Mouse (Mus musculus): Measurements from ENCODE around the gene Btg2. TPM values are rescaled to one million over a fixed set of nuclear protein-coding genes. Genes with fewer than 3 reads are reported as not detected.

The Btg2 gene
- polyA plus RNA-seq, 1 experiment from 2014 or later, result 55.5 TPM

GRCm38 (mm10) chr1:134062411-134063085, 16.4 kb downstream of the Btg2 start:
- Histone ChIP-seq H3K27ac (ENCODE audit: low read length) (peak overlapping the region; percentile 98), H3K36me3 (ENCODE audit: control insufficient read depth, insufficient read depth, low read length) (no peaks in the 10 kb centered on the region), H3K4me2 (replicated peaks; ENCODE audit: low read depth, low read length) (peak overlapping the region; percentile 40), H3K4me1 (ENCODE audit: control insufficient read depth, insufficient read depth, low read length) (peaks cover 72% of the 10 kb centered on the region), H3K9ac (replicated peaks; ENCODE audit: low read depth, low read length) (peak overlapping the region; percentile 12; the same call in 1 of the 2 replicates), H3K27me3 (ENCODE audit: control insufficient read depth, insufficient read depth, low read length) (no peaks in the 10 kb centered on the region), H3K9me3 (ENCODE audit: control insufficient read depth, low read depth, low read length) (no peaks in the 10 kb centered on the region), H3K4me3 (ENCODE audit: low read depth, low read length) (no peak overlapping the region)
- ATAC-seq (ENCODE audit: insufficient number of reproducible peaks, insufficient read depth, low FRiP score, low read depth), result no peak
- WGBS, result 12% methylated on average over 10 of the region's 11 CpGs

DNA sequence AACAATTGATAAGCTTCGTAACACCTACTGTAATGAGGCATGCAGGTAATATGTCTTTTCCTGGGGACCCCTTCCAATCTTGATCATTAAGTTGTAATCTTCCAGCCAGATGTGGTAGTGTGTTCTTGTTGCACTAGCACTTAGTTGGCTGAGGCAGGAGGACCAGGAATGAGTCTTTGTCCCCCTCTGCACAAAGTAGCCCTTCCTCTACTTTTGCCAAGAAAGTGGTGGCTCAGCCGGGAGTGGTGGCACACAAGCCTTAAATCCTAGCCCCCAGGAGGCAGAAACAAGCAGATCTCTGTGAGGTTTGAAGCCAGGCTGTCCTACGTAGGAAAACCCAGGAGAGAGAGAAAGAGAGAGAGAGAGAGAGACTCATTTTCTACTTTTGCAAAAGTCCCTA, 17.0 kb downstream of the Btg2 start:
- Histone ChIP-seq H3K27me3 (ENCODE audit: control insufficient read depth, insufficient read depth, low read length) (no peaks in the 10 kb centered on the region), H3K4me1 (ENCODE audit: control insufficient read depth, insufficient read depth, low read length) (peaks cover 67% of the 10 kb centered on the region), H3K36me3 (ENCODE audit: control insufficient read depth, insufficient read depth, low read length) (no peaks in the 10 kb centered on the region), H3K4me3 (ENCODE audit: low read depth, low read length) (no peak overlapping the region), H3K9me3 (ENCODE audit: control insufficient read depth, low read depth, low read length) (no peaks in the 10 kb centered on the region), H3K27ac (ENCODE audit: low read length) (peak overlapping the region; percentile 98), H3K9ac (replicated peaks; ENCODE audit: low read depth, low read length) (no peak overlapping the region), H3K4me2 (replicated peaks; ENCODE audit: low read depth, low read length) (no peak overlapping the region)
- no peak for ATAC-seq (ENCODE audit: insufficient number of reproducible peaks, insufficient read depth, low FRiP score, low read depth)
- 61% methylated on average over 3 of the region's 3 CpGs for WGBS

DNA sequence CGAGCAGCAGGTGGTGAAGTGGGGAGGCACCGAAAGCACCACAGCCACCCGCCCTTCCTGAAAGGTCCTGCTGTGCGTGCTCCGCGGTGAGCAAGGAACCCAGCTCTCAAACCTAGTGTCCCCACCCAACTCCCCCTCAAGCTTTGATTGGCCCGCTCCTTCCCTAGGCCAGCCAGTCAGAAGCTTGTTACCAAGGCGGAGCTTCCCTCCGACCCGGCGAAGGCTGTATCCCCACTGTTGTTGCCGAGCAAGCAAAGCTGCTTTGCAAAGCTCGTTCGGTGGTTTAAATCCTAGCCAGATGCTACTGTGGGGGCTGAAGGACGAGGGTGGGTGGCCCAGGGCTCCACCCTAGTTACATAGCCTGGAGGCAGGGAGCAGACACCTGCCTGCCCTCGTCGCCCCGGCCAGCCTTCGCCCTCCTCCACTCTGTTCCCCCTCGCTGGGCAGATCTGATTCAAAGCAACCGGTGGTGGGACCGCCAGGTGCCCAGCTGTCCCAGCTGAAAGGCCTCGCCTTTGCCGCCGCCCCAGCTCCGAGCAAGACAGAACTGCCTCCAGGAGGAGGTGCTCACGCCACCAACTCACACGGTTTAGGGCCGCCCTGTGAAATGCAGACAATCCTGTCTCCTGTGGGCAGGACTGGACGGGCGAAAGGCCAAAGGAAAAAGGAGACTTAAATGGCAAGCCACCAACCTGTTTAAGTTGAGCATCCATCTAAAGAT, 17.9 kb downstream of the Btg2 start:
- peak; percentile 94 for ATAC-seq (ENCODE audit: insufficient number of reproducible peaks, insufficient read depth, low FRiP score, low read depth)
- Histone ChIP-seq H3K9ac (replicated peaks; ENCODE audit: low read depth, low read length) (peak overlapping the region; percentile 29; the same call in 1 of the 2 replicates), H3K36me3 (ENCODE audit: control insufficient read depth, insufficient read depth, low read length) (no peaks in the 10 kb centered on the region), H3K4me2 (replicated peaks; ENCODE audit: low read depth, low read length) (peak overlapping the region; percentile 67), H3K27ac (ENCODE audit: low read length) (peak overlapping the region; percentile 98), H3K4me3 (ENCODE audit: low read depth, low read length) (peak overlapping the region; percentile 19), H3K27me3 (ENCODE audit: control insufficient read depth, insufficient read depth, low read length) (no peaks in the 10 kb centered on the region), H3K9me3 (ENCODE audit: control insufficient read depth, low read depth, low read length) (no peaks in the 10 kb centered on the region), H3K4me1 (ENCODE audit: control insufficient read depth, insufficient read depth, low read length) (peaks cover 63% of the 10 kb centered on the region)
- WGBS, result 2% methylated on average over 28 of the region's 31 CpGs

- Histone ChIP-seq H3K27ac (ENCODE audit: low read length) (peak overlapping the region; percentile 98; the same call in 1 of the 2 replicates), H3K27me3 (ENCODE audit: control insufficient read depth, insufficient read depth, low read length) (no peaks in the 10 kb centered on the region), H3K4me3 (ENCODE audit: low read depth, low read length) (peak overlapping the region; percentile 19; the same call in 1 of the 2 replicates), H3K36me3 (ENCODE audit: control insufficient read depth, insufficient read depth, low read length) (no peaks in the 10 kb centered on the region), H3K9me3 (ENCODE audit: control insufficient read depth, low read depth, low read length) (no peaks in the 10 kb centered on the region), H3K4me2 (replicated peaks; ENCODE audit: low read depth, low read length) (peak overlapping the region; percentile 67), H3K4me1 (ENCODE audit: control insufficient read depth, insufficient read depth, low read length) (peaks cover 59% of the 10 kb centered on the region), H3K9ac (replicated peaks; ENCODE audit: low read depth, low read length) (no peak overlapping the region)
- no peak for ATAC-seq (ENCODE audit: insufficient number of reproducible peaks, insufficient read depth, low FRiP score, low read depth)
- WGBS, result 67% methylated on average over 16 of the region's 16 CpGs
Measured at GRCm38 (mm10) chr1:134059739-134060695, 18.9 kb downstream of the Btg2 start.

- Histone ChIP-seq H3K4me3 (ENCODE audit: low read depth, low read length) (no peak overlapping the region), H3K4me2 (replicated peaks; ENCODE audit: low read depth, low read length) (no peak overlapping the region), H3K27ac (ENCODE audit: low read length) (no peak overlapping the region)
Measured at GRCm38 (mm10) chr1:134058870-134059269, 20.1 kb downstream of the Btg2 start.

DNA sequence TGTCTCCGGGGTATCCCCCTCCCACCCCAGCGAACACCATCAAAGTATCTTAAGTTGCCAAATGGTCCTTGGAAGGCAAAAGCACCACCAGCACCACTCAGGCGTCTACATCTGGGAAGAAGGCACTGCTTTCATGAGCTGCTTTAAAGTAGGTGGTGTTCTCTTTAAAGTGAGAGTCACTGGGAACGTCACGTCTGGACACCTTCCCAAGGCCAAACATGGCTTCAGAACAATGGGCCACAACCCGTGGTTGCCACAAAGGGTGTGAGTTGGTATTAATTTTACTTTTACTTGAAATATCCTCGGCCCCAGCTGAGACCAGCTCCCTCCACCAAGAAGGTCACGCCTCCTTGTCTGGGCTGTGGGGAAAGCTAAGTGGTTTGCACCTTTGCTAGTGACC, 21.2 kb downstream of the Btg2 start:
- Histone ChIP-seq H3K9me3 (ENCODE audit: control insufficient read depth, low read depth, low read length) (no peaks in the 10 kb centered on the region), H3K9ac (replicated peaks; ENCODE audit: low read depth, low read length) (no peak overlapping the region), H3K27ac (ENCODE audit: low read length) (no peak overlapping the region), H3K4me3 (ENCODE audit: low read depth, low read length) (no peak overlapping the region), H3K36me3 (ENCODE audit: control insufficient read depth, insufficient read depth, low read length) (no peaks in the 10 kb centered on the region), H3K4me2 (replicated peaks; ENCODE audit: low read depth, low read length) (no peak overlapping the region), H3K27me3 (ENCODE audit: control insufficient read depth, insufficient read depth, low read length) (no peaks in the 10 kb centered on the region), H3K4me1 (ENCODE audit: control insufficient read depth, insufficient read depth, low read length) (peaks cover 40% of the 10 kb centered on the region)
- WGBS, result 61% methylated on average over 8 of the region's 8 CpGs
- ATAC-seq (ENCODE audit: insufficient number of reproducible peaks, insufficient read depth, low FRiP score, low read depth), result no peak

More at GRCm38 (mm10) chr1:134058870-134059269, 20.1 kb downstream of the Btg2 start:
- no peaks in the 10 kb centered on the region for H3K27me3 ChIP-seq (ENCODE audit: control insufficient read depth, insufficient read depth, low read length)
- no peaks in the 10 kb centered on the region for H3K36me3 ChIP-seq (ENCODE audit: control insufficient read depth, insufficient read depth, low read length)
- no peak overlapping the region for H3K9ac ChIP-seq (replicated peaks; ENCODE audit: low read depth, low read length)
- no peaks in the 10 kb centered on the region for H3K9me3 ChIP-seq (ENCODE audit: control insufficient read depth, low read depth, low read length)
- no peak for ATAC-seq (ENCODE audit: insufficient number of reproducible peaks, insufficient read depth, low FRiP score, low read depth)
- WGBS, result 62% methylated on average over 6 of the region's 6 CpGs
- H3K4me1 ChIP-seq (ENCODE audit: control insufficient read depth, insufficient read depth, low read length), result peaks cover 51% of the 10 kb centered on the region

DNA sequence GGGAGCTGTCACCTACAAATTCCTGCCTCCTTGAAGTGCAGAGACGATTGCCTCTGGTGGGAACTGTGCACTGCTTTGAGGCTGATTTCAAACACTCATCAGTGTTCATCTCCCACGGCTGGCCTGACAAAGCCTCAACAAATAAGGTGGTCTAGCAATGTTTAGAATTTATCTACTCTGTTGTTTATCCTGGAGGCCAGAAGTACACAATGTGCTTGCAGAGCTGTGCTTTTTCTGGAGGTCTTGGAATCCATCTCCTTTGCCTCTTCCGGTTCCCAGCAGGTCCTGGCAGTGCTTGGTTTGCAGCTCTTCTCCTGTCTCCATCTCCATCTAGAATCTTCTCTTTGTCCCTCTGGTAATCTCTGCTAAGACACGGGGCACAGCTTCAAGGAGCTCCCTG, 22.6 kb downstream of the Btg2 start:
- ATAC-seq (ENCODE audit: insufficient number of reproducible peaks, insufficient read depth, low FRiP score, low read depth), result no peak
- no peak overlapping the region for H3K4me2 ChIP-seq (replicated peaks; ENCODE audit: low read depth, low read length)
- no peak overlapping the region for H3K4me3 ChIP-seq (ENCODE audit: low read depth, low read length)
- H3K27me3 ChIP-seq (ENCODE audit: control insufficient read depth, insufficient read depth, low read length), result no peaks in the 10 kb centered on the region
- no peaks in the 10 kb centered on the region for H3K9me3 ChIP-seq (ENCODE audit: control insufficient read depth, low read depth, low read length)
- no peaks in the 10 kb centered on the region for H3K36me3 ChIP-seq (ENCODE audit: control insufficient read depth, insufficient read depth, low read length)
- H3K9ac ChIP-seq (replicated peaks; ENCODE audit: low read depth, low read length), result no peak overlapping the region
- H3K4me1 ChIP-seq (ENCODE audit: control insufficient read depth, insufficient read depth, low read length), result peaks cover 26% of the 10 kb centered on the region
- H3K27ac ChIP-seq (ENCODE audit: low read length), result no peak overlapping the region
- WGBS, result 57% methylated on average over 4 of the region's 4 CpGs

DNA sequence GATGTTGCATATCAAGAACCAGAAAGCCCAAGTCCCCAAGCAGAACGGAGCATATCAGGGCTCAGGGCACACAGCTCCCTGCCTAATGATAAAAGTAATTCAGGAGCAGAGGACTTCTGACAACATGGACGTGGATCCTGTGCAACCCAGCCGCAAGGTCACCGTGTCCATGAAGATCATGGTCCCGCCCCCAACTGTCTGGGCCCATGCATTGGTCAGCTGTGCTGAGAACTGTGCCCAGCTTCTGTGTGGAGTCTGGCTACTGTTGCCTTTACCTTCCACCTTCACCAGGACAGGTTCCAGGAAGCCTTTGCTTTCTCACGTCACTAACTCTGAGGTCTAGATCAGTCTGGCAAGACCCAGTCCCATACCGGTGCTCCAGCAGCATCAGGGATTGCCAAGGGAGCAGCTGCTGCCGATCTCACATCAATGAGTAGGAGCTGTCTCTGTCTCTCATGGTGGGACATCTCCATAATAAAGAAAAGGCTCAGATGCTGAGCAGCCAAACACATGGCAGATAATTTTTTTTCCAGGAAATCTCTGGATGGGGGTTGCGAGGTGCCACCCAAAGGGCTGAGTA, 23.2 kb downstream of the Btg2 start:
- Histone ChIP-seq H3K36me3 (ENCODE audit: control insufficient read depth, insufficient read depth, low read length) (no peaks in the 10 kb centered on the region), H3K9me3 (ENCODE audit: control insufficient read depth, low read depth, low read length) (no peaks in the 10 kb centered on the region), H3K27ac (ENCODE audit: low read length) (peak overlapping the region; percentile 45; the same call in 1 of the 2 replicates), H3K9ac (replicated peaks; ENCODE audit: low read depth, low read length) (no peak overlapping the region), H3K4me3 (ENCODE audit: low read depth, low read length) (no peak overlapping the region), H3K4me2 (replicated peaks; ENCODE audit: low read depth, low read length) (no peak overlapping the region), H3K27me3 (ENCODE audit: control insufficient read depth, insufficient read depth, low read length) (no peaks in the 10 kb centered on the region), H3K4me1 (ENCODE audit: control insufficient read depth, insufficient read depth, low read length) (peaks cover 23% of the 10 kb centered on the region)
- 81% methylated on average over 9 of the region's 9 CpGs for WGBS
- no peak for ATAC-seq (ENCODE audit: insufficient number of reproducible peaks, insufficient read depth, low FRiP score, low read depth)
